Mouse (Mus musculus): Measurements from ENCODE around the gene Gipc2.

- TF ChIP-seq CTCF (IDR thresholded peaks at IDR 0.05; ENCODE audit: borderline replicate concordance, insufficient read depth, low read length) = no peak
- TF ChIP-seq POLR2A (IDR thresholded peaks at IDR 0.05; ENCODE audit: low read depth, low read length) = no peak
Observed at GRCm38 (mm10) chr3:152081381-152081780, 84.6 kb downstream of the Gipc2 start.

Data from embryonic fibroblast, embryonic 13.5 days (primary cell).